Mouse (Mus musculus): ENCODE results near the gene Nvl. TPM values are rescaled to one million over a fixed set of nuclear protein-coding genes. Genes with fewer than 3 reads are reported as not detected.

Nvl gene
- polyA plus RNA-seq, 1 experiment: 8.2 TPM

DNA sequence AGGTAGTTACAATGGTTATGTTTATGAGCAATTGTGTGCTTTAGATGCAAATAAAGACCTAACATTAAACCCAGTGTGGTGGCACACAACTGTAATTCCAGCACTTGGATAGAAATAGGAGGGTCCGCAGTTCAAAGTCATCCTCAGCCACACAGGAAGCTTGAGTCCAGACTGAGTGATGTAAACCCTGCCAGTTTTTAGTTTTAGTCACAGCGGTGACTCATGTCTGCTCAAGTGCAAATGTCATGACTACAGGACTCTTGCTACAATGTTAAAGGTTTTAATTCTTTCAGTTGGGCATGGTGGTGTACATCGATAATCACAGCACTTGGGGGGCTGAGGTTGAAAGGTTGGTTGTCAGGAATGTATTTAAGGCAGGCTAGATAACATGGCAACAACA, 18.1 kb downstream of the Nvl start:
- Histone ChIP-seq H3K79me2 (ENCODE audit: control insufficient read depth, insufficient read depth) (no peaks in the 10 kb centered on the region), H3K27me3 (ENCODE audit: control insufficient read depth, insufficient read depth, insufficient read length) (no peaks in the 10 kb centered on the region), H3K79me3 (ENCODE audit: low read depth) (peaks cover 6% of the 10 kb centered on the region), H3K36me3 (ENCODE audit: control insufficient read depth, insufficient read depth) (peaks cover 92% of the 10 kb centered on the region), H3ac (ENCODE audit: control insufficient read depth, insufficient read length, low read depth) (no peak overlapping the region), H3K4me3 (ENCODE audit: insufficient read depth, poor library complexity, severe bottlenecking) (no peak overlapping the region)
- TF ChIP-seq CEBPB (IDR thresholded peaks at IDR 0.05; ENCODE audit: low read depth): no peak
- no peak for TF ChIP-seq CTCF (IDR thresholded peaks at IDR 0.05; ENCODE audit: control insufficient read depth, insufficient read depth, insufficient read length)
- no peak for TF ChIP-seq MAX (IDR thresholded peaks at IDR 0.05)
- TF ChIP-seq MYOG (IDR thresholded peaks at IDR 0.05; ENCODE audit: control insufficient read depth, extremely low read depth, insufficient read length): no peak

DNA sequence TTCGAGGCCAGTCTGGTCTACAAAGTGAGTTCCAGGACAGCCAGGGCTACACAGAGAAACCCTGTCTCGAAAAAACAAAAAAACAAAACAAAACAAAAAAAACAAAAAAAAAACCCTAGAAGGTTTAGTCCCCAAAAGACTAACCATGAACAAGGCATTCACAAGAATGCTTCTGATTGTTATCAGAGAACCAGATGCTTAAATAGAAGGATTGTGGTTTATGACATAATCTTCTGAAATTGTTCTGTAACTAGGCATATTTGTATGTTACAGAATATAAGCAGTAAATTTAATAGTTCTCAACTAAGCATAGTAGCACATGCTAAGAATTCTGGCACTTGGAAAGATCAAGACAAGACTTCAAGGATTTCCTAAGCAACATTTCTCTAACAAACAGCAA, 19.9 kb downstream of the Nvl start:
- H3K4me3 ChIP-seq (ENCODE audit: insufficient read depth, poor library complexity, severe bottlenecking): no peak overlapping the region
- H3K79me2 ChIP-seq (ENCODE audit: control insufficient read depth, insufficient read depth): no peaks in the 10 kb centered on the region
- H3K27me3 ChIP-seq (ENCODE audit: control insufficient read depth, insufficient read depth, insufficient read length): no peaks in the 10 kb centered on the region
- no peak overlapping the region for H3ac ChIP-seq (ENCODE audit: control insufficient read depth, insufficient read length, low read depth)
- peaks cover 6% of the 10 kb centered on the region for H3K79me3 ChIP-seq (ENCODE audit: low read depth)
- TF ChIP-seq USF1 (IDR thresholded peaks at IDR 0.05; ENCODE audit: low read depth) (no peak), CTCF (IDR thresholded peaks at IDR 0.05; ENCODE audit: control insufficient read depth, insufficient read depth, insufficient read length) (no peak), CEBPB (IDR thresholded peaks at IDR 0.05; ENCODE audit: low read depth) (no peak), MAX (IDR thresholded peaks at IDR 0.05) (no peak), FOSL1 (IDR thresholded peaks at IDR 0.05; ENCODE audit: insufficient read depth, low read length, poor library complexity, severe bottlenecking) (no peak), MYOD1 (IDR thresholded peaks at IDR 0.05; ENCODE audit: control insufficient read depth, insufficient read length, low read depth) (no peak), MYOG (IDR thresholded peaks at IDR 0.05; ENCODE audit: control insufficient read depth, extremely low read depth, insufficient read length) (no peak)
- peaks cover 92% of the 10 kb centered on the region for H3K36me3 ChIP-seq (ENCODE audit: control insufficient read depth, insufficient read depth)

DNA sequence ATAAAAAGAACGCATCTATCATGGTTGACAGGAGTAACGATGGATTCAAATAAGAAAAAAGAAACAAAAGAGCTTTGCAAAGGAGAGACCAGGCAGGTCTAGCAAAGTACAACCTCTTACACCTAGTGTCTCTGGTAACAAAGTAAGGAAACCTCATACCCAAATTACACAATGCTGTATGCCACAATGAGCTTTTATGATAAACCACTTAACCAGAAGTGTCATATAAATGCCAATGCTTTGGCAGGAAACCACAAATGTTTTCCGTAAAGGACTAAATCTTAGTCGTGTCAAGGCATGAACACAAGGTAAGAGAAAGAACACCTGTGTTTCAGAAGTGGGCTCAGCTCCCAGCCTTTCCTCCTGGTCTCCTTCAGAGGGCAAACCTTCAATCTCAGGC, 26.9 kb downstream of the Nvl start:
- Histone ChIP-seq H3K4me3 (ENCODE audit: insufficient read depth, poor library complexity, severe bottlenecking) (no peak overlapping the region), H3K79me3 (ENCODE audit: low read depth) (no peaks in the 10 kb centered on the region), H3K27me3 (ENCODE audit: control insufficient read depth, insufficient read depth, insufficient read length) (no peaks in the 10 kb centered on the region), H3ac (ENCODE audit: control insufficient read depth, insufficient read length, low read depth) (no peak overlapping the region), H3K36me3 (ENCODE audit: control insufficient read depth, insufficient read depth) (peaks cover 92% of the 10 kb centered on the region), H3K79me2 (ENCODE audit: control insufficient read depth, insufficient read depth) (no peaks in the 10 kb centered on the region)
- TF ChIP-seq MYOG (IDR thresholded peaks at IDR 0.05; ENCODE audit: control insufficient read depth, extremely low read depth, insufficient read length) (no peak), MAX (IDR thresholded peaks at IDR 0.05) (no peak), FOSL1 (IDR thresholded peaks at IDR 0.05; ENCODE audit: insufficient read depth, low read length, poor library complexity, severe bottlenecking) (no peak), MYOD1 (IDR thresholded peaks at IDR 0.05; ENCODE audit: control insufficient read depth, insufficient read length, low read depth) (no peak), CTCF (IDR thresholded peaks at IDR 0.05; ENCODE audit: control insufficient read depth, insufficient read depth, insufficient read length) (no peak), USF1 (IDR thresholded peaks at IDR 0.05; ENCODE audit: low read depth) (no peak), CEBPB (IDR thresholded peaks at IDR 0.05; ENCODE audit: low read depth) (no peak)

DNA sequence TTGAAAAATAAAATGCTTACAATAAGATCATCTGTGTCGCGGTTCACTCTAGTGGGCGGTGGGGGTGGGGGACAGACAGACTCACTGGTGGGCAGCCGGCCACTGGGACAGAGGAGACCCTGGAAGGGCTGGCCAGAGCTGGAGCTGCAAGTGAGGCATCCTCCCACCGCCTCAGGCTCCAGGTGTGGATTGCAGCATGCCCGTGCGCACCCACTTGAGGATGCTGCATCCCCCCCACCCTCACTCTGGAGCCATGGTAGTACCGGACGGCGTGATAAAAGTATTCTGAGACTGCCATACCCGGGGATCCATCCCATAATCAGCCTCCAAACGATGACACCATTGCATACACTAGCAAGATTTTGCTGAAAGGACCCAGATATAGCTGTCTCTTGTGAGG, 54.0 kb downstream of the Nvl start:
- Histone ChIP-seq H3K79me3 (ENCODE audit: low read depth) (no peaks in the 10 kb centered on the region), H3ac (ENCODE audit: control insufficient read depth, insufficient read length, low read depth) (no peak overlapping the region), H3K4me3 (ENCODE audit: insufficient read depth, poor library complexity, severe bottlenecking) (no peak overlapping the region), H3K27me3 (ENCODE audit: control insufficient read depth, insufficient read depth, insufficient read length) (no peaks in the 10 kb centered on the region), H3K36me3 (ENCODE audit: control insufficient read depth, insufficient read depth) (peaks cover 35% of the 10 kb centered on the region), H3K79me2 (ENCODE audit: control insufficient read depth, insufficient read depth) (no peaks in the 10 kb centered on the region)
- TF ChIP-seq USF1 (IDR thresholded peaks at IDR 0.05; ENCODE audit: low read depth) (no peak), MYOG (IDR thresholded peaks at IDR 0.05; ENCODE audit: control insufficient read depth, extremely low read depth, insufficient read length) (no peak), CTCF (IDR thresholded peaks at IDR 0.05; ENCODE audit: control insufficient read depth, insufficient read depth, insufficient read length) (no peak), MYOD1 (IDR thresholded peaks at IDR 0.05; ENCODE audit: control insufficient read depth, insufficient read length, low read depth) (no peak), CEBPB (IDR thresholded peaks at IDR 0.05; ENCODE audit: low read depth) (no peak), FOSL1 (IDR thresholded peaks at IDR 0.05; ENCODE audit: insufficient read depth, low read length, poor library complexity, severe bottlenecking) (no peak)

DNA sequence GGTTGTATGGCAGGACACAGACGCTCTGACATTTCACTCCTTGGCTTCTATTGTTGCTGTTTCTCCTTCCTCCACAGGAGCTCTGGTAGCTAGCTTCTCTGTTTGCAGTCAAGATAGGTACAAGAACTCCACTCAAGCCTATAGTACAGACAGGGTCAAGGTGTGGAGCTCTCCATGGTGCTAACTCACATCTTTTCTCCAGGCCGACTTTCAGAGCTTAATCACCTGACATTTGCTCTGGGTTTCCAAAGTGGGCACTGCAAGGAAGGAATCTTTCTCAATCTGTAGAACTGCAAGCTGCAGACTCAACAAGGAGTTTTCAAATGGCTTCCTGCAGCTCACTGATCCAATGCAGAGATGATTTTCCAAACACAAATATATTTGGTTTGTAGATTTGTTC, 60.0 kb downstream of the Nvl start:
- no peaks in the 10 kb centered on the region for H3K27me3 ChIP-seq (ENCODE audit: control insufficient read depth, insufficient read depth, insufficient read length)
- H3K79me3 ChIP-seq (ENCODE audit: low read depth): no peaks in the 10 kb centered on the region
- TF ChIP-seq FOSL1 (IDR thresholded peaks at IDR 0.05; ENCODE audit: insufficient read depth, low read length, poor library complexity, severe bottlenecking) (no peak), MYOD1 (IDR thresholded peaks at IDR 0.05; ENCODE audit: control insufficient read depth, insufficient read length, low read depth) (no peak), USF1 (IDR thresholded peaks at IDR 0.05; ENCODE audit: low read depth) (no peak), MAX (IDR thresholded peaks at IDR 0.05) (no peak), CEBPB (IDR thresholded peaks at IDR 0.05; ENCODE audit: low read depth) (no peak), CTCF (IDR thresholded peaks at IDR 0.05; ENCODE audit: control insufficient read depth, insufficient read depth, insufficient read length) (no peak), MYOG (IDR thresholded peaks at IDR 0.05; ENCODE audit: control insufficient read depth, extremely low read depth, insufficient read length) (no peak)
- no peaks in the 10 kb centered on the region for H3K79me2 ChIP-seq (ENCODE audit: control insufficient read depth, insufficient read depth)
- H3K36me3 ChIP-seq (ENCODE audit: control insufficient read depth, insufficient read depth): no peaks in the 10 kb centered on the region
- no peak overlapping the region for H3K4me3 ChIP-seq (ENCODE audit: insufficient read depth, poor library complexity, severe bottlenecking)
- H3ac ChIP-seq (ENCODE audit: control insufficient read depth, insufficient read length, low read depth): no peak overlapping the region

DNA sequence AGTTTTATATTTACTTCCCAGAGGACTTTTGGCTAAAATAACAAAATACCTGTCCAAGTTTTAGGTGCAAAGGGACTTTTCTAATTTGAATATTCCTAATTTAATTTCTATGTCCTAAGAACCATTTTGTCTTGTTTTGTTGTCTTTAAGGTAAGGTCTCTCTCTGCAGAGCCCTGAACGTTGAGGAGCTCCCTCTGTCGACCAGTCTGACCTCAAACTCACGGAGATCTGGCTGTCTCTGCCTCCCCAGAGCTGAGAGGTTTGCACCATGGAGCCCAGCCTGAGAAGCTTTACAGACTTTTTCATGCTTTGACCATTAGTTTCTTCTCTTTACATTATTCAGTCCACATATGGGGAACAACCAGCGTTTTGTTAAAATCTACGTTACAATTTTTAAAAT, 70.9 kb downstream of the Nvl start:
- H3K27me3 ChIP-seq (ENCODE audit: control insufficient read depth, insufficient read depth, insufficient read length): peaks cover 53% of the 10 kb centered on the region
- no peak overlapping the region for H3K4me3 ChIP-seq (ENCODE audit: insufficient read depth, poor library complexity, severe bottlenecking)
- no peaks in the 10 kb centered on the region for H3K79me2 ChIP-seq (ENCODE audit: control insufficient read depth, insufficient read depth)
- TF ChIP-seq MAX (IDR thresholded peaks at IDR 0.05): no peak
- no peak for TF ChIP-seq CTCF (IDR thresholded peaks at IDR 0.05; ENCODE audit: control insufficient read depth, insufficient read depth, insufficient read length)
- TF ChIP-seq MYOD1 (IDR thresholded peaks at IDR 0.05; ENCODE audit: control insufficient read depth, insufficient read length, low read depth): no peak
- no peak for TF ChIP-seq USF1 (IDR thresholded peaks at IDR 0.05; ENCODE audit: low read depth)
- TF ChIP-seq CEBPB (IDR thresholded peaks at IDR 0.05; ENCODE audit: low read depth): no peak
- TF ChIP-seq FOSL1 (IDR thresholded peaks at IDR 0.05; ENCODE audit: insufficient read depth, low read length, poor library complexity, severe bottlenecking): no peak
- no peak for TF ChIP-seq MYOG (IDR thresholded peaks at IDR 0.05; ENCODE audit: control insufficient read depth, extremely low read depth, insufficient read length)
- no peaks in the 10 kb centered on the region for H3K36me3 ChIP-seq (ENCODE audit: control insufficient read depth, insufficient read depth)
- H3K79me3 ChIP-seq (ENCODE audit: low read depth): no peaks in the 10 kb centered on the region
- H3ac ChIP-seq (ENCODE audit: control insufficient read depth, insufficient read length, low read depth): no peak overlapping the region

All from C2C12 (cell line).